Mouse (Mus musculus) lung, adult 2 months (tissue): ENCODE results near the gene Cabp4.

Experiments used
- CTCF ChIP-seq: fragments of 200-500 bp; IDR thresholded peaks from 2 replicates; pipeline ENCODE4 v1.5.1; 2011; ENCODE audit warnings: mild to moderate bottlenecking, low read length, control low read depth; ENCODE audit not compliant: insufficient read depth
- POLR2A ChIP-seq: fragments of 200-500 bp; IDR thresholded peaks from 2 replicates; pipeline ENCODE4 v1.6.1; 2011; ENCODE audit warnings: low read depth, mild to moderate bottlenecking, control low read depth, low read length, borderline replicate concordance; ENCODE audit errors: extremely low read depth

DNA sequence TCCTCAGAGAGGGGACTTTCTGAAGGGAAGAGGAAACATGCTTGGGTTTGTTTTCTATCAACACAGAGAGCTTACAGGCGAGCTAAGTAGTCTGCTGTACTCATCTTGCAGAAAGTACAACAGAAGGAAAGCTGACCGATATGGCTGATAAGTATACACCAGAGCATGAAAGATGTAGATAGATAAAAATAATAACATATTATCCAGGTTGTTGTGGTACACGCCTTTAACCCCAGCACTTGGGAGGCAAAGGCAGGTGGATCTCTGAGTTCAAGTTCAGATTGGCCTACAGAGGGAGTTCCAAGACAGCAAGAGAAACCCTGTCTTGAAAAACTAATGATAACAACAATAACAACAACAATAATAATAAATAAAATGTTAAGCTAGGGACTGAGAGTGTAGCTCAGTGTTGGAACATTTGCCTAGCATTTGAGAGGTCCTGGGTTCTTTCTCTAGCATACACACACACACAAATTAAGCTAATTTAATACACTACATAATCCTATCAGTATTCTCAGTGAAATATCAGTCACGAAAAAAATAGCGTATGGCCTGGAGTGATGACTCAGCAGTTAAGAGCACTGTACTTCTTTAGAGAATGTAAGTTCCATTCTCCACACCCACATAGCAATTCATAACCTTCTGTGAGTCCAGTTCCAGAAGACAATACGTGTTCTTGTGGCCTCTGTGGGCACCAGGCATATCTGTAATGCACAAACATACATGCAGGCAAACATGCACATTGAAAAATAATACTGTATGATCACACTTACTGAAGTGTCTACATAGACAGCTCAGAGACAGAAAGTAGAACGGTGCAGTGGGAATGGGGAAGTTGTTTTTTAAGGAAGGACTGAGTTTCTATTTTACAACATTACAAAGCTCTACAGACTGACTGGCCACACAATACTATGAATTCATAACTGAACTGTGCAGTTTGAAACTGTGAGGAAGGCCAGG, 21.1 kb downstream of the Cabp4 start:
- no peak for TF ChIP-seq POLR2A
- no peak for TF ChIP-seq CTCF
